Mouse (Mus musculus) E14TG2a.4 (cell line): ENCODE data around the gene Akt1.

Experiments
- CTCF ChIP-seq: conservative IDR thresholded peaks from 2 replicates; pipeline ENCODE4 v1.5.1; 2014; ENCODE audit warnings: low read length
- NANOG ChIP-seq: IDR thresholded peaks from 2 replicates; pipeline ENCODE4 v1.6.1; 2014; ENCODE audit warnings: borderline replicate concordance, low read length, mixed read lengths
- POU5F1 ChIP-seq: IDR thresholded peaks from 2 replicates; pipeline ENCODE4 v1.6.1; 2014; ENCODE audit warnings: low read length, borderline replicate concordance

- TF ChIP-seq CTCF (no peak), NANOG (no peak), POU5F1 (no peak)
These were observed 52.8 kb downstream of the Akt1 start for GRCm38 (mm10) chr12:112621900-112622299.
